ENCODE assay signal across 27 mouse cellular contexts in the genomic region with DNA sequence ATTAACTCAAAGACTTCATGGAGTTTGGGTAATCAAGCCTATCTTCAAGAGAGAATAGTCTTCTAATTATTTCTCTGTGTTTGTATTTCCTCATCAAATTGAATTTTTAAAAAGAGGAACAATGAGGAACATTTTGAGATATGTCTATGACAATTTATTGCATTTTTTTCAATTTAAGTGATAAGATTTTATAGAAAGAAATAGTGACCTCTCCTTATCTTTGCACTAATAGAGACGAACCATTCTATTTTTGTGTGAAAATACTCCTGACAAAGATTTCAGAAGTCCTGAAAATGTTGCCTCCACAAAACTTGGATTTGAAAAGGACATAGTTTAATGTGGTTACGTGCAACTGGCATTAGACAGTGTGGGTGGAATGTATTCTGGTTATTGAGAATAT.
"Had no signal": no experiment of that assay in that cellular context is flagged by ENCODE, and none has a peak within 500 bp of the region (broad histone marks: within the 10 kb centered on the region; RNA-seq: fewer than 3 reads in every experiment).

No protein-coding gene starts in this region.

- DNase-seq: left cerebral cortex, postnatal 4 days; liver; liver, embryonic 13.5 days; liver, postnatal 0 days; lung, adult 18-20 months; lung, adult 2 months; lung, embryonic 14.5 days; lung, postnatal 10 days; lung, postnatal 14 days; lung, postnatal 36 days; lung, postnatal 4 days; midbrain, embryonic 14.5 days had no signal

- H3K27ac ChIP-seq: limb, embryonic 10.5 days; limb, embryonic 12.5 days; limb, embryonic 13.5 days; limb, embryonic 15.5 days; liver, embryonic 12.5 days; liver, embryonic 13.5 days; liver, embryonic 14.5 days; liver, embryonic 15.5 days; lung, embryonic 15.5 days; macrophage; midbrain, embryonic 10.5 days; midbrain, embryonic 12.5 days; midbrain, embryonic 13.5 days; midbrain, embryonic 15.5 days had no signal

- H3K4me1 ChIP-seq: limb, embryonic 10.5 days; limb, embryonic 12.5 days; limb, embryonic 13.5 days; limb, embryonic 15.5 days; liver, embryonic 12.5 days; liver, embryonic 13.5 days; liver, embryonic 15.5 days; megakaryocyte, embryonic 14.5 days; midbrain, embryonic 10.5 days; midbrain, embryonic 12.5 days; midbrain, embryonic 13.5 days; midbrain, embryonic 15.5 days had no signal

- H3K9me3 ChIP-seq: limb, embryonic 10.5 days; limb, embryonic 12.5 days; limb, embryonic 13.5 days; limb, embryonic 15.5 days; liver, embryonic 12.5 days; liver, embryonic 13.5 days; liver, embryonic 15.5 days; lung, embryonic 15.5 days; midbrain, embryonic 10.5 days; midbrain, embryonic 12.5 days; midbrain, embryonic 13.5 days; midbrain, embryonic 15.5 days had no signal

- H3K27me3 ChIP-seq: limb, embryonic 12.5 days; limb, embryonic 13.5 days; limb, embryonic 15.5 days; liver, embryonic 12.5 days; liver, embryonic 13.5 days; liver, embryonic 15.5 days; lung, embryonic 15.5 days; megakaryocyte, embryonic 14.5 days; midbrain, embryonic 12.5 days; midbrain, embryonic 13.5 days; midbrain, embryonic 15.5 days had no signal

- H3K36me3 ChIP-seq: limb, embryonic 10.5 days; limb, embryonic 12.5 days; limb, embryonic 13.5 days; limb, embryonic 15.5 days; liver, embryonic 12.5 days; liver, embryonic 13.5 days; liver, embryonic 15.5 days; lung, embryonic 15.5 days; midbrain, embryonic 10.5 days; midbrain, embryonic 12.5 days; midbrain, embryonic 13.5 days; midbrain, embryonic 15.5 days had no signal

- H3K9ac ChIP-seq: limb, embryonic 12.5 days; limb, embryonic 13.5 days; limb, embryonic 15.5 days; liver, embryonic 12.5 days; liver, embryonic 13.5 days; liver, embryonic 14.5 days; liver, embryonic 15.5 days; liver, postnatal 0 days; lung, embryonic 14.5 days; lung, embryonic 15.5 days; midbrain, embryonic 12.5 days; midbrain, embryonic 13.5 days; midbrain, embryonic 15.5 days had no signal

- H3K4me3 ChIP-seq: limb, embryonic 10.5 days; limb, embryonic 12.5 days; limb, embryonic 13.5 days; limb, embryonic 15.5 days; liver, embryonic 12.5 days; liver, embryonic 13.5 days; liver, embryonic 15.5 days; lung, embryonic 15.5 days; megakaryocyte, embryonic 14.5 days; midbrain, embryonic 10.5 days; midbrain, embryonic 12.5 days; midbrain, embryonic 13.5 days; midbrain, embryonic 15.5 days; myocyte had no signal
